Mouse (Mus musculus): ENCODE data around the gene Ptrh2. TPM values are rescaled to one million over a fixed set of nuclear protein-coding genes. Genes with fewer than 3 reads are reported as not detected.

Ptrh2 gene
- polyA plus RNA-seq, 1 experiment, result 2.0 TPM

DNA sequence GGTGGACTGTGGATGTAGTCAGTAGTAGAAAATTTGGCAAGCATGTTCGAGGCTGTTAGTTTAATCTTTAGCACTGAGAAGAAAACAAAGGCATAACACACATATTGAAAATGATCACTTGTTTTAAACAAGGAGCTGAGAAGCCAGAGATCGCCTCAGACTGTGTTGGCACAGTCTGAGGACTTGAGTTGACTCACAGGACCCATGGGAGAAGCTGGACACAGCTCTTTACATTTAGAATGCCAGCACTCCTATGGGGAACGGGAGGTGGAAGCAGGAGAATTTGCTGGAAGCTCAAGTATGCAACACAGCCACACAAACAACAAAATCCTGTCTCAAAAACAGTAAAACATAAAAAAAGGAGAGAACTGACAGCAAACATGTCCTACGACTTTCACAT lies 29.7 kb upstream of the Ptrh2 start:
- Histone ChIP-seq H3K4me3 (ENCODE audit: extremely low read depth, insufficient read depth, insufficient read length) (no peak overlapping the region), H3K4me1 (ENCODE audit: control insufficient read depth, insufficient read depth, insufficient read length) (0 out of 2 replicates have a peak, but pooled peaks cover 2% of the 10 kb centered on the region), H3K36me3 (ENCODE audit: control insufficient read depth, insufficient read depth, low read length) (peaks cover 1% of the 10 kb centered on the region; the same call in 1 of the 2 replicates), H3K27me3 (ENCODE audit: control insufficient read depth, insufficient read depth, low read length) (no peaks in the 10 kb centered on the region), H3K27ac (ENCODE audit: insufficient read depth, low read length) (no peak overlapping the region)
- 93% methylated on average over 4 of the region's 4 CpGs for WGBS
- DNase-seq (ENCODE audit: low read depth in 1 of 2, low spot score in 2 of 2), result no peak
- TF ChIP-seq CTCF (IDR thresholded peaks at IDR 0.05; ENCODE audit: extremely low read depth, insufficient read depth, insufficient read length, insufficient replicate concordance) (no peak), POLR2A (IDR thresholded peaks at IDR 0.05; ENCODE audit: low read depth, low read length) (no peak)

- no peak for TF ChIP-seq POLR2A (IDR thresholded peaks at IDR 0.05; ENCODE audit: low read depth, low read length)
- TF ChIP-seq CTCF (IDR thresholded peaks at IDR 0.05; ENCODE audit: extremely low read depth, insufficient read depth, insufficient read length, insufficient replicate concordance), result no peak
- 21% methylated on average over 1 of the region's 1 CpGs for WGBS
- Histone ChIP-seq H3K27me3 (ENCODE audit: control insufficient read depth, insufficient read depth, low read length) (no peaks in the 10 kb centered on the region), H3K4me3 (ENCODE audit: extremely low read depth, insufficient read depth, insufficient read length) (no peak overlapping the region), H3K4me1 (ENCODE audit: control insufficient read depth, insufficient read depth, insufficient read length) (0 out of 2 replicates have a peak, but pooled peaks cover 2% of the 10 kb centered on the region), H3K27ac (ENCODE audit: insufficient read depth, low read length) (no peak overlapping the region), H3K36me3 (ENCODE audit: control insufficient read depth, insufficient read depth, low read length) (peaks cover 4% of the 10 kb centered on the region)
- DNase-seq (ENCODE audit: low read depth in 1 of 2, low spot score in 2 of 2), result peak in 1 of 2 experiments; percentile 27
These were observed 28.1 kb upstream of the Ptrh2 start for GRCm38 (mm10) chr11:86655671-86656070.

DNA sequence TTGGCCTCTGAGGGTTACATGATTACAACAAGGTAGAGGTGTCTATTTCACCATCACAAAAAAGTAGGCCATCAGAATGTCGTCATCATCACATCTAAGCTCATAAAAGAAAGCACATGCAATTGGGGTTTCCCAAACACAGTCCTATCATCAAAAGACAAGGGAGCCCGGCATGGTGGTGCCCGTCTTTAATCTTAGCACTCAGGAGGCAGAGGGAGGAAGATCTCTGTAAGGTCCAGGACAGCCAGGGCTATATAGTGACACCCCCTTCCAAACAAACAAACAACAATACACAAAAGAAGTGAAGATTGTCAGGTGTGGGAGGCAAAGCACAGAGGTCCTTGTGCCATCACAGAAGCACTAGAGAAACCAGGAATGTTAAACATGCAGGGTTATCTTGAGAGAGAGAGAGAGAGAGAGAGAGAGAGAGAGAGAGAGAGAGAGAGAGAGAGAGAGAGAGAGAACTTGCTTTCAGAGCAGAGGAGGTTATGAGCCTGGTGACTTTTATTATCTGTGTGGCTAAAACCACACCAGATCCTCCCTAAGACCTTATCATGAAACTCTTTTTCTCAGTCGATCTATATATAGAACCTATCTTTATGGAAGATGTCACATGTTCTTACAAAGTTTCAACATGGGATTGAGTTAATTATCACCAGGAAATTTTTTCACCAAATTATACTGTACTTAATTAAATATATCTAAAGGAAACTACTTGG lies 26.8 kb upstream of the Ptrh2 start:
- Histone ChIP-seq H3K36me3 (ENCODE audit: control insufficient read depth, insufficient read depth, low read length) (peaks cover 9% of the 10 kb centered on the region), H3K27ac (ENCODE audit: insufficient read depth, low read length) (no peak overlapping the region), H3K4me3 (ENCODE audit: extremely low read depth, insufficient read depth, insufficient read length) (no peak overlapping the region), H3K27me3 (ENCODE audit: control insufficient read depth, insufficient read depth, low read length) (no peaks in the 10 kb centered on the region), H3K4me1 (ENCODE audit: control insufficient read depth, insufficient read depth, insufficient read length) (0 out of 2 replicates have a peak, but pooled peaks cover 2% of the 10 kb centered on the region)
- WGBS, result 83% methylated on average over 4 of the region's 4 CpGs
- no peak for DNase-seq (ENCODE audit: low read depth in 1 of 2, low spot score in 2 of 2)
- no peak for TF ChIP-seq POLR2A (IDR thresholded peaks at IDR 0.05; ENCODE audit: low read depth, low read length)
- no peak for TF ChIP-seq CTCF (IDR thresholded peaks at IDR 0.05; ENCODE audit: extremely low read depth, insufficient read depth, insufficient read length, insufficient replicate concordance)

GRCm38 (mm10) chr11:86657863-86658262 lies 25.9 kb upstream of the Ptrh2 start:
- H3K4me1 ChIP-seq (ENCODE audit: control insufficient read depth, insufficient read depth, insufficient read length), result no peaks in the 10 kb centered on the region
- H3K27ac ChIP-seq (ENCODE audit: insufficient read depth, low read length), result no peak overlapping the region
- H3K4me3 ChIP-seq (ENCODE audit: extremely low read depth, insufficient read depth, insufficient read length), result no peak overlapping the region
- DNase-seq (ENCODE audit: low read depth in 1 of 2, low spot score in 2 of 2), result no peak
- TF ChIP-seq CTCF (IDR thresholded peaks at IDR 0.05; ENCODE audit: extremely low read depth, insufficient read depth, insufficient read length, insufficient replicate concordance) (no peak), POLR2A (IDR thresholded peaks at IDR 0.05; ENCODE audit: low read depth, low read length) (no peak)
- no peaks in the 10 kb centered on the region for H3K27me3 ChIP-seq (ENCODE audit: control insufficient read depth, insufficient read depth, low read length)
- H3K36me3 ChIP-seq (ENCODE audit: control insufficient read depth, insufficient read depth, low read length), result peaks cover 8% of the 10 kb centered on the region

DNA sequence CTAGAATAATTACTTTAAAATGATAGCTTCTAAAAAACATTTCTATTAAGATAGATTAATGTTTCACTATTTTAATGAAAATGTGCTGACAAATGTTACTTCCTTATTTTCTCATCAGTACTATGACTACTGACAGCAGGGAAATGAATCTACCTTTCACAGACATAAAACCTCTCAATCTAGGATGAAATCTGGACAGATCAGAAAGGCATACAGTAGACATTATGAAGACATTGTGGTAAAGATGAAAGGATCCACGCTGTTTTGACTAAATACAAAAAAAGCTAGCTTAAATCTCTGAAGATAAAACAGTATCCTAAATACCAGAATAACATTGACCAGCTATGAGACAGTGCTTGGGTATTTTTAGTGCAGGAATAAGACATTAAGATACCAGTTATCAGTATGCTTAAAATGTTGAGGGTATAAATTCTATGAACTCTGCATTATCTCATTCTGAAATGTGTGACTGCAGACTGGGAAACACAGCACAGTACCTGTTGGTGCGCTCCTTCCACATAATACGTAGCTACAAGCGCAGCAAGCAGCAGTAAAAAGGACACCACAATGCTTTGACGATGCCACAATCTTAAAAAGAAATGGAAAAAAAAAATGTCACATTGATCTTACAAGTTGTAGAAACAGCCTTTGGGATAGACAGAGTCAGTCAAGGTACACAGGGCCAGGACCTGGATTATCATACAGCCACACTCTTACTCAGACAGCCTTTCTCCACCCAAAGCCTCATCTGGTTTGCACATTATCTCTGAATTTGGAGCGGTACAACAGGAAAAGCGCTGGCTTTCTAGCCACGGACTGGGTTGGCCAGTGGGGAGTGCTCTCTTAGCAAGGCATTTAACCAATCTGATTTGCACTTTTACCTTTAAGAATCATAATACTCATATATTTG lies 20.5 kb upstream of the Ptrh2 start:
- H3K27ac ChIP-seq (ENCODE audit: insufficient read depth, low read length), result peak overlapping the region; percentile 51
- H3K36me3 ChIP-seq (ENCODE audit: control insufficient read depth, insufficient read depth, low read length), result peaks cover 20% of the 10 kb centered on the region
- H3K4me1 ChIP-seq (ENCODE audit: control insufficient read depth, insufficient read depth, insufficient read length), result no peaks in the 10 kb centered on the region
- no peak overlapping the region for H3K4me3 ChIP-seq (ENCODE audit: extremely low read depth, insufficient read depth, insufficient read length)
- TF ChIP-seq POLR2A (IDR thresholded peaks at IDR 0.05; ENCODE audit: low read depth, low read length), result no peak
- no peak for TF ChIP-seq CTCF (IDR thresholded peaks at IDR 0.05; ENCODE audit: extremely low read depth, insufficient read depth, insufficient read length, insufficient replicate concordance)
- 83% methylated on average over 8 of the region's 8 CpGs for WGBS
- H3K27me3 ChIP-seq (ENCODE audit: control insufficient read depth, insufficient read depth, low read length), result no peaks in the 10 kb centered on the region
- DNase-seq (ENCODE audit: low read depth in 1 of 2, low spot score in 2 of 2), result no peak

- H3K27me3 ChIP-seq (ENCODE audit: control insufficient read depth, insufficient read depth, low read length), result no peaks in the 10 kb centered on the region
- no peak for TF ChIP-seq CTCF (IDR thresholded peaks at IDR 0.05; ENCODE audit: extremely low read depth, insufficient read depth, insufficient read length, insufficient replicate concordance)
- TF ChIP-seq POLR2A (IDR thresholded peaks at IDR 0.05; ENCODE audit: low read depth, low read length), result no peak
- H3K4me1 ChIP-seq (ENCODE audit: control insufficient read depth, insufficient read depth, insufficient read length), result no peaks in the 10 kb centered on the region
- DNase-seq (ENCODE audit: low read depth in 1 of 2, low spot score in 2 of 2), result no peak
- H3K4me3 ChIP-seq (ENCODE audit: extremely low read depth, insufficient read depth, insufficient read length), result no peak overlapping the region
- peaks cover 20% of the 10 kb centered on the region for H3K36me3 ChIP-seq (ENCODE audit: control insufficient read depth, insufficient read depth, low read length)
- H3K27ac ChIP-seq (ENCODE audit: insufficient read depth, low read length), result no peak overlapping the region
These were observed 19.8 kb upstream of the Ptrh2 start for GRCm38 (mm10) chr11:86663977-86664376.
